Mouse (Mus musculus): ENCODE results near the gene Abhd16a.

DNA sequence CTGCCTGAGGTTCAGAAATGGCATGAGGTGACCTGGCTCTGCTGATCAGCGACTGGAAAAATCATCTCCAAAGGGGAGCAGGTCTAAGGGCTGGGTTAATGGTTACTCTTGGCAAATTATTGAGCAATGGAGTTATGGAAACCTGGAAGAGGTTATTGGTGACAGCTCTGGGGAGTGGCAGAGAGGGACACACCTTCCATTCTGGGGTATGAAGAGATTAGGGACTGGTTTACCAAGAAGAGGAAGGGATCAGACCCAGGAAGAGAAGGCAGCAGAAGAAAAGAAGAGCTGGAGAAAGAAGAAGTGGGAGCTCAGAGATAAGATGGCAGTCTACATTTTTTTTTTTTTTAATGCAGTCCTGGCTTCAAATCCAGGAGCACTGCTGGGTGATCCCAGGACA is 41.4 kb upstream of the Abhd16a start:
- TF ChIP-seq USF1 (IDR thresholded peaks at IDR 0.05; ENCODE audit: low read depth) (no peak), POLR2A (IDR thresholded peaks at IDR 0.05; ENCODE audit: insufficient read length, low read depth) (no peak), POLR2AphosphoS2 (IDR thresholded peaks at IDR 0.05; ENCODE audit: insufficient read length, low read depth) (no peak)
